Mouse (Mus musculus) adrenal gland, postnatal 10 days (tissue): ENCODE results near the gene Mdp1. TPM values are rescaled to one million over a fixed set of nuclear protein-coding genes. Genes with fewer than 3 reads are reported as not detected.

Experiments used
- DNase-seq: peaks from one replicate; pipeline ENCODE4 v3.0.0; 2021; ENCODE audit warnings: mixed read lengths
- long read RNA-seq, 2 experiments: library from polyadenylated mRNA; stranded (forward); transcript quantifications; one replicate each; pipeline ENCODE4 v2.0.0; 2021
- total RNA-seq, 2 experiments: library from RNA; stranded (reverse); gene quantifications; 2 replicates each; pipeline ENCODE4 v1.2.3; 2021

Gene Mdp1
- total RNA-seq: 10 to 100 TPM; 42.4 to 51.7 TPM
- long read RNA-seq, experiment 1, transcript Mdp1-201 (6 exons, 1,733 nt): major isoform, 65 of 90 reads
- long read RNA-seq, experiment 1, transcript Mdp1-202 (5 exons, 1,730 nt): minor isoform, 9 of 90 reads
- long read RNA-seq, experiment 1, partial matches to known transcripts: 14 of 90 reads
- long read RNA-seq, experiment 1, other reads (novel, unspliced or antisense): 2 of 90 reads
- long read RNA-seq, experiment 2, transcript Mdp1-201 (6 exons, 1,733 nt): major isoform, 44 of 55 reads
- long read RNA-seq, experiment 2, transcript Mdp1-202 (5 exons, 1,730 nt): minor isoform, 9 of 55 reads
- long read RNA-seq, experiment 2, partial matches to known transcripts: 1 of 55 reads
- long read RNA-seq, experiment 2, other reads (novel, unspliced or antisense): 1 of 55 reads

GRCm38 (mm10) chr14:55659960-55660573 is at the start of gene Mdp1:
Gene Mdp1 (minus strand): TSS chr14:55660508.
- DNase-seq: peak; percentile 87

- DNase-seq: no peak
Measured at GRCm38 (mm10) chr14:55709509-55709908, 49.2 kb upstream of the Mdp1 start.

DNA sequence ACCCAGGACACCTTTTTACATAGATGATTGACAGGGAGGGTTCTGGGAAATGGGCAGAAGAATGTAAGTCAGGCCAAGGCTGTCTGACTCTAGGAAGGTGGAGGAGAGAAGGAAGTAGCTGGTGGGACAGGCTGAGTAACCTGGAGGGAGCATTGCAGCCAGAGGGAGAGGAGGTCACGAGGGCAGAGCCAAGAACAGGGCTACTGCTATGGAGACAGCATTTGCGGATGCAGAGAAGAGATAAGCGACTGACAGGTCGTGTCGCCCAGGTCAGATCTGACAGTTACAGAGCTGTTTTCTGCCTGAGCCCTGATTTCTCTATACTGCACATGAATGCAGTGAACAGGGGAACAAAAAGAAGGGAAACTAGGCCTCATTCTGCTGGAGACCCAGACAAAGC is 47.1 kb upstream of the Mdp1 start:
- DNase-seq: no peak

DNA sequence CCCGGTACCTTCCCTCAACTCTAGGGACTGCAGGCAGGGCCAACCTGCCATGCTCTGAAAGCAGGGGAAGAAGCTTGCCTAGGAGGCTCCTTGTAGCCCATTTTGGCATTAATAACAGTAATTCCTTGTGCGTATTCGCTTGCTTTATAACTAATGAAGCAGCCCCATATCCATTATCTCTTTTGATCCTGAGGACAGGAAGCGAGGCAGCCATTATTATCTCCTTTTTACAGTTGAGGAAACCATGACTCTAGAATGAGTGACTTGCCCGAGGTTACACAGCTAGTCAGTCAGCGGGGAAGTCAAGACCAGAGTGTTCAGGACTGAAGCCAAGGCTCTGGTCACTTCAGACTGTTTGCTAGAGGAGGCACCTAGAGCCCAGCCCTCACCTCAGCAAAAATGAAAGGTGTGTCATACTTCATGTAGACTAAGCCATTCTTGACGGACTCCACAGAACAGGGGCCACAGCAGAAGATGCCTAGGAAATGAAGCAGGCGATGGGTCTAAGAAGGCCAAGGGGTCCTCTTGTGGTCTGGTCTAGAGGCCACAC is 45.8 kb upstream of the Mdp1 start:
- DNase-seq: no peak

- DNase-seq: no peak
Measured at GRCm38 (mm10) chr14:55702761-55703160, 42.5 kb upstream of the Mdp1 start.

- DNase-seq: no peak
Measured at GRCm38 (mm10) chr14:55701131-55701530, 40.8 kb upstream of the Mdp1 start.

DNA sequence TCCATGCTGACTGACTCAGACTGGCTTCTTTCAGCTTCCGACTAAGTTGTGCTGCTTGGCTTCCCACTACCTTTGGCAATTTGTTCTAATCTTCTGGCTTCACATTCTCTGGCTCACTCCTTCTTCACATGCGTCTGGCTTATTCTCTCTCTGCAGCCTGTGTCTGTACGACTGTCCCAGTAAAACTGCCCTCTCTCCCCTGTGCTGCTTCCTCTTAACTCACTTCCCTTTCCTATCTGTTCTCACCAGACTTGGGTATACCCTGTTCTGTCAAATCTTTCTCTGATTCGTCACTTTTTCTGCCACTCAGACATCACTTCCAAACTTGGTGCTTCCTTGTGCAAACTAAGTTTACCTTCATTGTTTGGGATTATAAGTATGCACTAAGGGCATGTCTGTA is 36.9 kb upstream of the Mdp1 start:
- DNase-seq: no peak

GRCm38 (mm10) chr14:55689433-55689832 is 29.1 kb upstream of the Mdp1 start:
- DNase-seq: no peak

DNA sequence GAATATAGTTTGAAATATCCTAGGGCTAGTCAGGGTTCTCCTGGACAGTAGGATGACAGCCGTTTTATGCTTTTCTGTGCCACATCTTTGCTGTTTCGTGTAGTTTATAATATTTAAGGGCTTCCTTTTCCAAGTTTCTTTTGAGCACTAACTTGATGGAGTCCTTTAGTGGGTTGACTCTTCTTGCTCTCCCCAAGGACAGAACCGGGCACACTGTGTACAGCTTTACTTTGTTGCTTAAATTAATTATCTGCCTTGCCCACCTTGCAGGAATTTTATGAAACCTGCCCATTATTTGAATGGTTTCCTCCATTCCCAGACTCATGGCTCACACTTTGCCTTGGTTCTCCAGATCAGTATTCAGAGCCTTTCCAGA is 21.8 kb upstream of the Mdp1 start:
- DNase-seq: no peak

DNA sequence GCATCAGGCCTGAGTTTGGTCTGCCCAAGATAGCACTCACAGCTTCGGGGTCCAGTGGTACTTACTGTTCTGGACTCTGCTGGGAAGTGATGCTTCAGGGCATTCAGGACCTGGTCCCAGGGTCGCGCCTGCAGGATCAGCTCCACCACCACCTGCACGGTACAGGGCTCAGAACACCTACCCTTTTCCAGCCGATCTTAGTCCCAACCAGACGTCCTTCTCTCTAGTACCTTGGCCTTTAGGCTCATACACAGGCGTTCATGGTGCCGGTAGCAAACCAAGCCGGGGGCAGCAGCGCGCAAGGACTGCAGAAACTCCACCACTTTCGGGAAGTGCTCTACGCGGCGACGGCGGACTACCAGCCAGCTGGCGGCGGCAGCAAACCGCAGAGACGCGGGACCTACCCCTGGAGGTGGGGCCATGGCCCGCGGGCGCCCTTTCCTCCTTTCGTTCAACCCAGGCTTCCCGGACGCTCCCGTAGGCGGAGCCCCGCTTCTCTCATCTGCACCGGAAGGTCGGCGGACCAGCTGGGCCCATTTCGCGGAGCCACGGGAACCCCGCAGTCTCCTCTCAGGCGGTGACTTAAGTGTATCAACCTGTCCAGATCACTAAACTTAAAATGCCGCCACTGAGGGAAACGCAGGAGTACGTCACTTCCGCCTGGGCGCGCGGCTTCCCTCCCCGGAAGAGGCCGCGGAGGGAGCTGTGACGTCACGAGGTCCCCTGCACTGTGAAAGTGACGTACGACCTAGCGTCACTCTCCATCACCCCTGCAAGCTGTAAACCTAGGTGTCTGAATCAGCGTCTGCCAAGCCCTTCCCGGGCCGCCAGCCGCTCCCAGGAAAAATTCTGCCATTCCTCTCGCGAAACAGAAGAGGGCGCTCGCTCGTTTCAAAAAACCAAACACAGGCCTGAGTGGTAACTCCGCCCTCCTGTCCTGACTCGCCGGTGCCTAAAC is 21.1 kb upstream of the Mdp1 start, which contains the start of gene Tinf2:
Gene Tinf2 (minus strand): TSS at position 661 of the 958 bp plus-strand sequence.
- peak; percentile 95 for DNase-seq

DNA sequence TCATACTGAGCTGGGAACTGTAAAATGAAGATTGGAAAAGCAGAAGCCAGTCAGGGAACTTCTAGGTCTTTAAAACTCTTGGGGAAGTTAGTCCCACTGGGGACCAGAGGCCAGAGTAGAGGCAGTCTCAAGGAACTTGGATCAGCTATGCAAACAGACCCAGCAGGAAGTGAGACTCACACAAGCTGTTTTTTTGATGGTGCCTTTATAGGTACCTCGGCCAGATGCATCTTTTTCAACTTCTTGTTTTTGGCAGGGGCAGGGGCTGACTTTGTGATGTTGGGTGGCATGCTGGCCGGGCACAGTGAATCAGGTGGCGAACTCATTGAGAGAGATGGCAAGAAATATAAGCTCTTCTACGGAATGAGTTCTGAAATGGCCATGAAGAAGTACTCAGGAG is 17.3 kb upstream of the Mdp1 start:
- no peak for DNase-seq

DNA sequence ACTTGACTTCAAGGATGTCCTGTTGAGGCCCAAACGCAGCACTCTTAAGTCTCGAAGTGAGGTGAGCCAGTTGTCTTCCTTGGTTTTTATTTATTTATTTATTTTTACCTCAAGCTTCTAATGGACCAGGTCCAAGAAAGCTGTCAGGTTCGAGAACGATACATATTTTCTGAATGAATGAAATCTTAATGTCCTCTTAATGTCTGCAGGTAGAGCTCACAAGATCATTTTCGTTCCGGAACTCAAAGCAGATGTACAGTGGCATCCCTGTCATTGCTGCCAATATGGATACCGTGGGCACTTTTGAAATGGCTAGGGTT is 12.4 kb upstream of the Mdp1 start:
- DNase-seq: no peak

GRCm38 (mm10) chr14:55671833-55672740 is 11.8 kb upstream of the Mdp1 start, which contains the start of the genes Gmpr2 and Nedd8:
Gene Gmpr2 (plus strand): TSS chr14:55671941.
Gene Nedd8 (minus strand): TSS chr14:55672124.
- DNase-seq: peak; percentile 89

- no peak for DNase-seq
Measured at GRCm38 (mm10) chr14:55671486-55671832, 11.2 kb upstream of the Mdp1 start.

DNA sequence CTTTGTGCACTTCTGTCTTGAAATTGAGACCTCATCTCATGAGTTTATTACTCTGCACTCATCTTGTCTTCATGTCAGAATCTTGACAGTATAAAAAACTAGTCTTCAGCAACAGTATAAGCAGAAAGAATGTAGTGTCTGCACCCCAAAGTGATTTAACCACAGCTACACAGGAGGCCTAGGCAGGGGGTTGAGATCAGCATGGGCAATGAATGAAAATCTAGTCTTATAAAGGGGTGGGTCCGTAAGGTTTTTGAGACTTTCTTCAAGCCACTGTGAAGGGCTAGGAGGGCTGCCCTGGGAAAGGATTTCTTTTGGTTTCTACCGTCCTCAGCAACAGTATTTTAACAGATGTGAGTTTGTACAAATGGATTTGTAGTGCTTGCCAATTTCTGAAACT is 328 bp upstream of the Mdp1 start:
- no peak for DNase-seq

GRCm38 (mm10) chr14:55658011-55658410 is 2.3 kb downstream of the Mdp1 start:
- peak; percentile 70 for DNase-seq

DNA sequence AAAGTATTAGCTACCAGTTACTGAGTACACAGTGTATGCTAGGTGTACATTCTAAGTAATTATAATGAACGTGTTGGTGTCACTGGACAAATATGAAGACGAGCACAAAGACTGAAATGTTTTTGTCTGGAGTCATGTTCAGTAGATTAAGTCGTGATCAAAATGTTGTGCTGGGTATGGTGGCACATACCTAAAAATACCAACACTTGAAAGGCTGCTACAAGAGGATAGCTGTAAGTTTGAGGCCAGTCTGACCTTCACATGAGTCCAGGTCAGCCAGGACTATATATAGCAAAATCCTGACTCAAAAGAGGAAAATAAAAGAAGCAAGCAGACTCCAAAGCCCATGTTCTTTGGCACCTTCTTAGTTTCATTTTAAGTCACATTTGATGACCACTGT is 3.4 kb downstream of the Mdp1 start:
- DNase-seq: no peak

DNA sequence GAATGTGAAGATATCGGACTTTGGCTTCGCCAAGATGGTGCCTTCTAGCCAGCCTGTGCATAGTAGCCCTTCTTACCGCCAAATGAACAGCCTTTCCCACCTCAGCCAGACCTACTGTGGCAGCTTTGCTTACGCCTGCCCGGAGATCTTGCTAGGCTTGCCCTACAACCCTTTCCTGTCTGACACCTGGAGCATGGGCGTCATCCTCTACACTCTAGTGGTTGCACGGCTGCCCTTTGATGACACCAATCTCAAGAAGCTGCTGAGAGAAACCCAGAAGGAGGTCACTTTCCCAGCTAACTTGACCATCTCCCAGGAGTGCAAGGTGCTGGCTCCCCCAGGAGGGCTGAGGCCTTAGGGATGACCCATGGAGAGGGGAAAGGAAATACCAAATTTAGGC is 8.8 kb downstream of the Mdp1 start:
- DNase-seq: no peak

DNA sequence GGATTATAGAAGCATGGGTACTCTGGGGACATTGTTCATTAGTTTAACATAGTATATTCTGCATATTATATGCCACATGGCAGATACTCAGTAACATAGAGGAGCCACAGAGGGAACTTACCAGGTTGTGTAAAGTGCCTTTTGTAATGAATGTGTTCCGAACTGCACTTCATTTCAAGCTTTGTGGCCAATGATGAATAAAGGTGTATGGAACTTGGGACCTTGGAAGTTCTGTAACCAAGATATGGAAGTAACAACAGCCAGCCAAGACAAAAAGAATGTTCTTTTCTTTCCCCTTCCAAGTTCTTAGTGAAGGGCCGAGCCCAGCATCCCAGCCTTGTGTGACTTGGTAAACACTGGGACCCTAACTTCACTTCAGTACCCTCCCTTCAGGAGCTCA is 10.4 kb downstream of the Mdp1 start, which contains the start of gene Tssk4:
Gene Tssk4 (plus strand): TSS at position 301 of the 400 bp plus-strand sequence.
- no peak for DNase-seq

GRCm38 (mm10) chr14:55644261-55644888 is 15.9 kb downstream of the Mdp1 start:
- DNase-seq: peak; percentile 29
